Mouse (Mus musculus) MEL (cell line): Measurements from ENCODE around the gene Rpia.
A peak's percentile ranks its signal among the peaks of the same experiment; 100 is the strongest.

ENCODE experiments used
- BHLHE40 ChIP-seq: IDR thresholded peaks from 2 replicates; pipeline ENCODE4 v1.6.1; 2012; ENCODE audit warnings: low read depth, mild to moderate bottlenecking, inconsistent platforms, low read length, improper control_type of control experiment, borderline replicate concordance
- CTCF ChIP-seq, 3 experiments: IDR thresholded peaks in 2 of 3; conservative IDR thresholded peaks in 1 of 3; 2 replicates each; pipeline ENCODE4 v1.5.1; 2011 to 2012; ENCODE audit warnings: low read length in 3 of 3, low read depth in 2 of 3, mild to moderate bottlenecking in 2 of 3, improper control_type of control experiment in 1 of 3, inconsistent platforms in 1 of 3, mixed read lengths in 1 of 3, moderate library complexity in 1 of 3; ENCODE audit not compliant: control insufficient read depth in 1 of 3, insufficient read depth in 1 of 3, poor library complexity in 1 of 3, severe bottlenecking in 1 of 3
- ELF1 ChIP-seq: IDR thresholded peaks from 2 replicates; pipeline ENCODE4 v1.6.1; 2014; ENCODE audit warnings: low read depth, mild to moderate bottlenecking, inconsistent platforms, low read length, improper control_type of control experiment, moderate library complexity
- EP300 ChIP-seq, 2 experiments: IDR thresholded peaks; 2 replicates each; pipeline ENCODE4 v1.6.1; 2011; ENCODE audit warnings: improper control_type of control experiment in 2 of 2, low read length in 2 of 2, low read depth in 1 of 2, mild to moderate bottlenecking in 1 of 2
- ETS1 ChIP-seq: IDR thresholded peaks from 2 replicates; pipeline ENCODE4 v1.6.1; 2012; ENCODE audit warnings: low read depth, mild to moderate bottlenecking, inconsistent platforms, low read length, improper control_type of control experiment, moderate library complexity
- MAX ChIP-seq: IDR thresholded peaks from 2 replicates; pipeline ENCODE4 v1.6.1; 2011; ENCODE audit warnings: low read length, improper control_type of control experiment
- POLR2A ChIP-seq, 2 experiments: IDR thresholded peaks; 2 replicates each; pipeline ENCODE4 v1.6.1; 2011 to 2012; ENCODE audit warnings: low read length in 2 of 2, mild to moderate bottlenecking in 2 of 2, control low read depth in 1 of 2, improper control_type of control experiment in 1 of 2, low read depth in 1 of 2, moderate library complexity in 1 of 2; ENCODE audit not compliant: control insufficient read depth in 1 of 2, insufficient read depth in 1 of 2, poor library complexity in 1 of 2
- UBTF ChIP-seq: IDR thresholded peaks from 2 replicates; pipeline ENCODE4 v1.6.1; 2012; ENCODE audit warnings: low read depth, mild to moderate bottlenecking, inconsistent platforms, low read length, improper control_type of control experiment, moderate library complexity, borderline replicate concordance; ENCODE audit not compliant: insufficient read depth
- ZNF384 ChIP-seq: IDR thresholded peaks from 2 replicates; pipeline ENCODE4 v1.6.1; 2012; ENCODE audit warnings: low read depth, mild to moderate bottlenecking, inconsistent platforms, low read length, improper control_type of control experiment

DNA sequence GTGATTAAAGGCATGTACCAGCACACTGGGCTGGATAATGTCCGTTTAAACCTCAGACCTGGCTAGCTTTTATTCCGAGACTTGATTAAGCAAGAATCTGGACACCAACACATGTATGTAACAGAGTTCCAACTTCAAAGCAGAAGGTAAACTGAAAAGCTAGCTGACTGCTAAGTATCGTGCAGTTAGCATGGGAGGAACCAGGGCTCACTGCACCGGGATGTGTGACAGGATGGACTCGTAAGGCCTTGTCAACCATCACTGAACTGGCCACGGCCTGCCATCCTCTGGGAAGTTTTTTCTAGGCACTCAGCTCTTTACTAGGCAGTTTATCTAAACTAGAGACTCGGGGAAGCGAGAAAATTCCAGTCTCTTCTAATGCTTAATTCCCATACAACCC, 27.0 kb downstream of the Rpia start:
- TF ChIP-seq CTCF (IDR thresholded peaks at IDR 0.05 in 2 of 3, conservative IDR thresholded peaks at IDR 0.05 in 1 of 3; ENCODE audit: control insufficient read depth in 1 of 3, insufficient read depth in 1 of 3, low read depth in 2 of 3, low read length in 3 of 3, poor library complexity in 1 of 3, severe bottlenecking in 1 of 3) (no peak), POLR2A (IDR thresholded peaks at IDR 0.05; ENCODE audit: control insufficient read depth in 1 of 2, insufficient read depth in 1 of 2, low read depth in 1 of 2, low read length in 2 of 2, poor library complexity in 1 of 2) (0 out of 4 replicates have a peak, but pooled peaks of 1 of the 2 experiments have one; percentile 18), UBTF (no peak), MAX (no peak), ETS1 (no peak), ELF1 (no peak), EP300 (IDR thresholded peaks at IDR 0.05; ENCODE audit: low read depth in 1 of 2, low read length in 2 of 2) (no peak), BHLHE40 (no peak), ZNF384 (no peak)
